Mouse (Mus musculus) lung, embryonic 14.5 days (tissue): ENCODE data around the gene Dap. TPM values are rescaled to one million over a fixed set of nuclear protein-coding genes. Genes with fewer than 3 reads are reported as not detected.

ENCODE experiments used
- ATAC-seq: fragments of 200-750 bp; cut with Nextera tagmentation; 2 replicates; pipeline ENCODE4 v1.8.0; 2017; ENCODE audit warnings: mild to moderate bottlenecking, moderate TSS enrichment, moderate library complexity; ENCODE audit not compliant: insufficient read depth
- DNase-seq: peaks from one replicate; pipeline ENCODE4 v3.0.0-alpha.2; 2015
- H3K27ac ChIP-seq: fragments of 300-500 bp; sonication (generic); 2 replicates; pipeline ENCODE4 v1.5.1; 2014; ENCODE audit warnings: low read depth, mild to moderate bottlenecking, moderate library complexity
- H3K27me3 ChIP-seq: fragments of 300-500 bp; sonication (generic); 2 replicates; pipeline ENCODE4 v1.6.1; 2014; ENCODE audit warnings: low read length, control low read depth; ENCODE audit not compliant: insufficient read depth
- H3K36me3 ChIP-seq: fragments of 300-500 bp; sonication (generic); 2 replicates; pipeline ENCODE4 v1.6.1; 2014; ENCODE audit warnings: control low read depth; ENCODE audit not compliant: insufficient read depth
- H3K4me1 ChIP-seq: fragments of 300-500 bp; sonication (generic); 2 replicates; pipeline ENCODE4 v1.6.1; 2014; ENCODE audit warnings: antibody characterized with exemption, control low read depth; ENCODE audit not compliant: insufficient read depth
- H3K4me2 ChIP-seq: fragments of 300-500 bp; sonication (generic); 2 replicates; pipeline ENCODE4 v1.6.1; 2014; ENCODE audit warnings: mild to moderate bottlenecking
- H3K4me3 ChIP-seq: fragments of 300-500 bp; sonication (generic); 2 replicates; pipeline ENCODE4 v1.5.1; 2014; ENCODE audit warnings: low read depth, low read length
- H3K9ac ChIP-seq: fragments of 300-500 bp; sonication (generic); 2 replicates; pipeline ENCODE4 v1.6.1; 2014
- H3K9me3 ChIP-seq: fragments of 300-500 bp; sonication (generic); 2 replicates; pipeline ENCODE4 v1.6.1; 2016; ENCODE audit warnings: low read depth, low read length, control low read depth
- CTCF ChIP-seq: IDR thresholded peaks from 2 replicates; pipeline ENCODE4 v1.5.1; 2016; ENCODE audit warnings: antibody characterized with exemption, low read depth
- WGBS: fragments of 180-500 bp; shearing (Covaris S2); extraction: QIAGEN DNeasy Blood & Tissue Kit; methylation state at CpG from one replicate; pipeline ENCODE4 v1.1.7; 2014; 5-methylcytosine and 5-hydroxymethylcytosine counted together
- polyA plus RNA-seq: library from polyadenylated mRNA; unstranded; fragments of >200 nt; fragmentation: Nextera tagmentation; extraction: Ambion mirVana; gene quantifications from 2 replicates; pipeline ENCODE4 v1.2.1, GENCODE M21; 2014

Dap gene
- polyA plus RNA-seq, 1 experiment from 2014 or later = 97.1 TPM

DNA sequence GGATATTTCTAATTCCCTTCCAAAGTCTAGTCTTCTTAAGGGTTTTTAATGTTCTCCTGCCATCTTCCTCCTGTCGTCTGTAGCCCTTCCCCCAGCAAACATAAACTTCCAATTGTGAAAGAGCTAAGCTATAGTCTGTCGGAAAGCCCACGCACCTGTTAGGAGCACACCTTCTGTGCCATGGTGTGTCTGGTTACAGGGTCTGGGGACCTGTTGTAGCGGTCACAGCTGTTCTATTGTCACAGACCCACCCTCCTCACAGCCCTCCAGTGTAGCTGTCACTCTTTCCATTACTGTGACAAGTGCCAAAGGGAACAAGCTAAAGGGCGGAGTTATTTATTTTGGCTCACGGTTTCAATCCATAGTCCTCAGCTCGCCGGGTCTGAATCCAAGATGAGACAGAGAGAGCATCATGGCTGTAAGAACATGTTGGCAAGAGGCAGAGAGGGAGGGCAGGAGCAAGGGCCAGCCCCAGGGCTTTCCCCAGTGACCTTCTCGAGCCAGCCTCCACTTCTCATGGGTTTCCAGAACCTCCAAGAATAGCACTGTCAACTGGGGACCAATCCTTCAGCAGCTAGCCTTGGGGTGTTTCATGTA is 30.9 kb downstream of the Dap start:
- H3K4me2 ChIP-seq = no peak overlapping the region
- H3K4me3 ChIP-seq = no peak overlapping the region
- ATAC-seq = no peak
- WGBS = 86% methylated on average over 9 of the region's 9 CpGs
- H3K27me3 ChIP-seq = no peaks in the 10 kb centered on the region
- H3K27ac ChIP-seq = no peak overlapping the region
- no peaks in the 10 kb centered on the region for H3K4me1 ChIP-seq
- no peak for TF ChIP-seq CTCF
- H3K9me3 ChIP-seq = no peaks in the 10 kb centered on the region
- H3K36me3 ChIP-seq = no peaks in the 10 kb centered on the region
- no peak for DNase-seq
- no peak overlapping the region for H3K9ac ChIP-seq

DNA sequence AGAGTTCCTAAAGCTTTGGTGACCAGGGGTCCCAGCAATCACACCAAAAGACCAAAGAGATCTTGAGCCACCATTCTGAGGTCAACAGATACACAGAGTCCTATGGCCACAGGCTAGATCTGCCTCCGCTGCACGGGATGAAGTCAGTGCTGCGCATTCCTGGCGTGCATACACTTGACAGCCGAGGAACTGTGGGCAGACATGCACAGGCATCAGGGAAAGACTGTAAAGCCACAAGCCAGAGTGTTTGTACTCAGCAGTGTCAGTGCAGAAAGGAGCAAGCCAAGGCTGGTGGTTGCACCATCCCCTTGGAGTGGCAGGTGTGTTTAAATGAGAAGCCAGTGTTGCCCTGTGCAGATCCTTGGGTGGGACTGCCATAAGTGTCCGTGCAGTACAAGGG is 31.6 kb downstream of the Dap start:
- no peak for TF ChIP-seq CTCF
- H3K27ac ChIP-seq = no peak overlapping the region
- 56% methylated on average over 6 of the region's 6 CpGs for WGBS
- H3K9me3 ChIP-seq = no peaks in the 10 kb centered on the region
- no peaks in the 10 kb centered on the region for H3K36me3 ChIP-seq
- DNase-seq (peak; percentile 15), ATAC-seq (no peak)
- no peaks in the 10 kb centered on the region for H3K4me1 ChIP-seq
- H3K4me3 ChIP-seq = no peak overlapping the region
- no peaks in the 10 kb centered on the region for H3K27me3 ChIP-seq
- no peak overlapping the region for H3K9ac ChIP-seq
- no peak overlapping the region for H3K4me2 ChIP-seq

DNA sequence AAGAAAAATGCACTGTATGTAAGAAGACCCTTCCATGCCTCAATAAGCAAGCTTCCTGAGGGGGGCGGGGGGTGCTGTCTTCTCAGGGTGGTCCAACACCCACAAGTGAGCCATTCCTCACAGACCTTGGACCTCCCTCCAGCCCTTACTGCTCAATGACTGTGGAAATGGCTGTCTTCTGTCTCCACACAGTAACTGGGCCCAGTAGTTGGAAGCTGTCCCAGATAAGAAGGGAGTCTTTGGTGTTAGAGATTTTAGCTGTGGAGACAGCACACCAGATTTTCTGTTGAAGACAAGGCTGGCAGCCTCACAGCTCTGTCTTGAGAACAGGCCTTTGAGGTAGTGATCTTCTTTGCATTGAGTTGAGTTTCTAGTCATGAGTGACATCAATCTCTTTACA is 33.2 kb downstream of the Dap start:
- H3K27ac ChIP-seq = no peak overlapping the region; the same call in 1 of the 2 replicates
- peak; percentile 62 for ATAC-seq
- no peak overlapping the region for H3K4me3 ChIP-seq
- WGBS = 62% methylated on average over 1 of the region's 1 CpGs
- H3K4me2 ChIP-seq = no peak overlapping the region
- no peak for TF ChIP-seq CTCF
- no peak overlapping the region for H3K9ac ChIP-seq
- no peaks in the 10 kb centered on the region for H3K36me3 ChIP-seq
- H3K9me3 ChIP-seq = no peaks in the 10 kb centered on the region
- peak; percentile 73 for DNase-seq
- H3K27me3 ChIP-seq = no peaks in the 10 kb centered on the region
- H3K4me1 ChIP-seq = no peaks in the 10 kb centered on the region

GRCm38 (mm10) chr15:31258029-31258692 is 34.0 kb downstream of the Dap start:
- no peaks in the 10 kb centered on the region for H3K27me3 ChIP-seq
- H3K4me3 ChIP-seq = no peak overlapping the region
- no peak overlapping the region for H3K4me2 ChIP-seq
- TF ChIP-seq CTCF = no peak
- H3K36me3 ChIP-seq = no peaks in the 10 kb centered on the region
- H3K9ac ChIP-seq = no peak overlapping the region
- no peaks in the 10 kb centered on the region for H3K9me3 ChIP-seq
- H3K27ac ChIP-seq = no peak overlapping the region; the same call in 1 of the 2 replicates
- H3K4me1 ChIP-seq = no peaks in the 10 kb centered on the region
- peak; percentile 56 for DNase-seq
- WGBS = 32% methylated on average over 21 of the region's 21 CpGs
- peak; percentile 33; the same call in 1 of the 2 replicates for ATAC-seq

DNA sequence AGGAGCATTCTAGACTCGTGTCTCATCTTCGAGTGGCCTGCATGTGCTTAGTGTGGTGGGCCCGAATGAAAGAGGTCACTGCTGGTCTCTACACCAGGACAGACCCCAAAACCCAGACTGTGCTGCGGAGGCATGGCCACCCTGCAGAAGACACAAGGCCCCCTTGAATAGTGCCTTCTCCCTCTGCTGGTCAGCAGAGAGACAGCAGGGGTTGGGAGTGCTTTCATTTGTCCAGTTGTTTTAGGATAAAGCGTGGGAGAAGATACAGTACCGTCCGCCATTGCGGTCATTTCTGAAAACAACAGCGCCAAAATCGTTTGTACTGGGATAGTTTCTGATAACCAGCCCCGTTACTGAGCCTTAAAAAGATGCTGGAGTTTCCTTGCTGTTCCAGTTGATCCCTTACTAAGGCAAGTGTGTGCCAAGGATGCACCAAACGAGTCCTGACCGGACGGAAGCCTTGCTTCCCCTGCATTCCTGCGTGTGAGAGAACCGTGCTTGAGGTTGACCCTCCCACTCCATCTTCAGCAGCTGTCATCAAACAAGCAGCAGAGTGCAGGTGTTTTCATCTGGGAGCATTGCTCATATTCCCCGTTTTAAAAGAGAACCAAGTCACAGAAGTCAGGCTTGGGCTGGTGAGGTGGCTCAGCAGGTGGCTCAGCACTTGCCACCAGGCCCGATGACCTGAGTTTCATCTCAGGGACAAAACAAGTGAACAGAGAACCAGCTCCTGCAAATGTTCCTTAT is 34.8 kb downstream of the Dap start:
- Histone ChIP-seq H3K27ac (no peak overlapping the region), H3K4me1 (no peaks in the 10 kb centered on the region), H3K27me3 (no peaks in the 10 kb centered on the region), H3K9me3 (no peaks in the 10 kb centered on the region), H3K4me3 (no peak overlapping the region), H3K4me2 (no peak overlapping the region), H3K9ac (no peak overlapping the region), H3K36me3 (no peaks in the 10 kb centered on the region)
- WGBS = 63% methylated on average over 18 of the region's 18 CpGs
- ATAC-seq = no peak; the same call in 1 of the 2 replicates
- DNase-seq = peak; percentile 51
- peak; percentile 74 for TF ChIP-seq CTCF

DNA sequence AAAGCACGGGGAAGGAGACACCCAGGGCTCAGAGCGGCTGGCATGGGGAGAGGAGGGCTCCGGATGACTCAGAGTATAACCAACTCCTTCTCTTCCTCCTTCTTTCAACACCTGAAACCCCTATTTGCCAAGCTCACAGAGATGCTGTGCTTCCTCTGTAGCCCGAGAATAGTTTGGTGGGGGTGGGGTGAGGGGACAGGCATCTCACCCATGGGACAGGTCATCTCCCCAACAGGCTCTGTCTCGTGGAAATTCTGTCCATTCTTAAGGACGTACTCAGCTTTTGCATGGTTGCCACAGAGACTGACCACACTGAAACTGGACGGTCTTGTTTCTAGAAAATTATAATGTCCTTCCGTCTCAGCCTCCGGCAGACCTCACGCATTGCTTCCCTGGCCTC is 37.0 kb downstream of the Dap start:
- no peaks in the 10 kb centered on the region for H3K36me3 ChIP-seq
- no peaks in the 10 kb centered on the region for H3K9me3 ChIP-seq
- no peak overlapping the region for H3K4me2 ChIP-seq
- no peak for DNase-seq
- no peak overlapping the region for H3K9ac ChIP-seq
- no peaks in the 10 kb centered on the region for H3K4me1 ChIP-seq
- no peak overlapping the region for H3K4me3 ChIP-seq
- no peak overlapping the region for H3K27ac ChIP-seq
- ATAC-seq = no peak
- WGBS = 71% methylated on average over 10 of the region's 10 CpGs
- H3K27me3 ChIP-seq = no peaks in the 10 kb centered on the region
- TF ChIP-seq CTCF = no peak

- ATAC-seq = no peak
- TF ChIP-seq CTCF = no peak
- H3K4me3 ChIP-seq = no peak overlapping the region
- no peaks in the 10 kb centered on the region for H3K4me1 ChIP-seq
- H3K27me3 ChIP-seq = no peaks in the 10 kb centered on the region
- no peak overlapping the region for H3K9ac ChIP-seq
- H3K36me3 ChIP-seq = no peaks in the 10 kb centered on the region
- 78% methylated on average over 9 of the region's 9 CpGs for WGBS
- H3K9me3 ChIP-seq = no peaks in the 10 kb centered on the region
- H3K27ac ChIP-seq = no peak overlapping the region
- DNase-seq = no peak
- no peak overlapping the region for H3K4me2 ChIP-seq
Measured at GRCm38 (mm10) chr15:31262361-31262760, 38.2 kb downstream of the Dap start.
